Mouse (Mus musculus): ENCODE measurements around the gene Elmsan1.

Elmsan1 gene

GRCm38 (mm10) chr12:84215758-84216440 is 2.8 kb downstream of the Elmsan1 start:
- no peak for DNase-seq (ENCODE audit: low read depth)

- DNase-seq (ENCODE audit: low read depth) = no peak
Observed at GRCm38 (mm10) chr12:84214495-84215175, 4.0 kb downstream of the Elmsan1 start.

- DNase-seq (ENCODE audit: low read depth) = no peak
Observed at GRCm38 (mm10) chr12:84212297-84212696, 6.4 kb downstream of the Elmsan1 start.

GRCm38 (mm10) chr12:84211021-84211538 is 7.6 kb downstream of the Elmsan1 start:
- no peak for DNase-seq (ENCODE audit: low read depth)

- no peak for DNase-seq (ENCODE audit: low read depth)
Observed at GRCm38 (mm10) chr12:84210288-84210687, 8.4 kb downstream of the Elmsan1 start.

GRCm38 (mm10) chr12:84209093-84209492 is 9.6 kb downstream of the Elmsan1 start:
- no peak for DNase-seq (ENCODE audit: low read depth)

- DNase-seq (ENCODE audit: low read depth) = no peak
Observed at GRCm38 (mm10) chr12:84207209-84207817, 11.4 kb downstream of the Elmsan1 start.

- DNase-seq (ENCODE audit: low read depth) = no peak
Observed at GRCm38 (mm10) chr12:84206525-84206924, 12.2 kb downstream of the Elmsan1 start.

GRCm38 (mm10) chr12:84205659-84206185 is 13.0 kb downstream of the Elmsan1 start:
- no peak for DNase-seq (ENCODE audit: low read depth)

- DNase-seq (ENCODE audit: low read depth) = no peak
Observed at GRCm38 (mm10) chr12:84204662-84205061, 14.0 kb downstream of the Elmsan1 start.

- DNase-seq (ENCODE audit: low read depth) = no peak
Observed at GRCm38 (mm10) chr12:84203778-84204216, 14.9 kb downstream of the Elmsan1 start.

GRCm38 (mm10) chr12:84203170-84203777 is 15.4 kb downstream of the Elmsan1 start:
- no peak for DNase-seq (ENCODE audit: low read depth)

GRCm38 (mm10) chr12:84202561-84202960 is 16.1 kb downstream of the Elmsan1 start:
- no peak for DNase-seq (ENCODE audit: low read depth)

GRCm38 (mm10) chr12:84201686-84202484 is 16.8 kb downstream of the Elmsan1 start:
- no peak for DNase-seq (ENCODE audit: low read depth)

GRCm38 (mm10) chr12:84201222-84201621 is 17.5 kb downstream of the Elmsan1 start:
- no peak for DNase-seq (ENCODE audit: low read depth)

GRCm38 (mm10) chr12:84198880-84199279 is 19.8 kb downstream of the Elmsan1 start:
- DNase-seq (ENCODE audit: low read depth) = no peak

GRCm38 (mm10) chr12:84198076-84198679 is 20.5 kb downstream of the Elmsan1 start:
- DNase-seq (ENCODE audit: low read depth) = no peak

GRCm38 (mm10) chr12:84195195-84195594 is 23.5 kb downstream of the Elmsan1 start:
- no peak for DNase-seq (ENCODE audit: low read depth)

- no peak for DNase-seq (ENCODE audit: low read depth)
Observed at GRCm38 (mm10) chr12:84194400-84195109, 24.1 kb downstream of the Elmsan1 start.
